Mouse (Mus musculus): ENCODE measurements around the gene Zfp738.
"Not testable (repeated sequence)": the region's sequence is repeated elsewhere in the genome, so short reads cannot be mapped to it uniquely, and the experiment has no call there.

Gene Zfp738

DNA sequence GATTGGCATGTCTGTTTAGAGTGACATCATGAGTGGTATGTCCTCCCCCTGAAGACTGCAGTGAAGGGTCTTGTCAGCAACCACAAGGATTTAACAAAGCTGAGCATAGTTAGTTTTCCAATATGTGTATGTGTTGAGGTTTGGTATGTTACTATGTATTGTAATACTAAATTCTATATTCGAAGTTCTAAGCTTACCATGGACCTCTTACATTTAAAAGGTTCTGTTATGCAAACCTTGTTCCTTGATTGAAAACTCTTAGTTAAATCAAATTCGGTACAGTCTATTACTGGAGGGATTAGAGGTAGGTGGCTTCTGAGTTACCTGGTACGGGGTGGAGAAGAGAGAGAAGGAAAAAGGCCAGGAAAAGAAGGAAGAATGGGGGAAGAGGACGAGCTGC lies at the start of gene Zfp738:
Gene Zfp738 (minus strand): TSS at position 101 of the 400 bp plus-strand sequence.
- DNase-seq (ENCODE audit: low spot score), result no peak

DNA sequence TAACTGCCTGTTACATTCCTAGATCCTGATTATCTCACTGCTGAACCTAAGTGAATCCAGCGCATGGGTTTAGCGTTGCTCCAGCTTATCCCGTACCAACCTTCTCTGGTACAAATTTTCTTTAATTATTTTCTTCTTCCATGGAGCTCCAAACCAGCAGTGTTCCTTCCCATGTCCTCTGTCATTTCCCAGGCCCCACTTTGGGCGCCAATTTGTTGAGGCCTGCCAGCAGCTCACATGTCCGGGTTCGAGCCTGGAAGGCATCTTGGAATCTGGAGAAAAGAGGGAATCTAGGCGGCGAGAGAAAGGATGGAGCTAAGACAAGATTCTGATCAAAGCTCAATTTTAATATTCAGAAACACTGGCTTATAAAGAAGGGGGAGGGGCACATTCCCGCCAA lies 47.5 kb upstream of the Zfp738 start:
- not testable (repeated sequence) for DNase-seq (ENCODE audit: low spot score)

DNA sequence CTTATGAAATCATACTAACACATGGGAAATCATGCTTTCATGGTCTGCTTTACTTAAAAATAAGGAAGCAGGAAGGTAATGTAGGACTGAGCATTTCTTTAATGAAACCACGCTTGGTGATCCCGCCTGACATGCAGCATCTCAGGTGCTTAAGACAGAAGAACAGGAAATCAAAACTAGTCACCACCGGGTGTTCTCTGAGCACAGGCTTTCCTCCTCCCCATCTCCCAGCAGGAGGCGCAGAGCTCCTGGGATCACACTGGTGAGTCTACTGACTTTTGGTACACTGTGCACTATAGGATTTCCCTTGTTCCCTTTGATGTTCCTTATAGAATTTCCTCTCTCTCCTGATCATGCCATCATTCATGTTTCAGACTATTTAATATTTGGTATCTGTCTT lies 42.6 kb upstream of the Zfp738 start:
- DNase-seq (ENCODE audit: low spot score), result peak; percentile 34

DNA sequence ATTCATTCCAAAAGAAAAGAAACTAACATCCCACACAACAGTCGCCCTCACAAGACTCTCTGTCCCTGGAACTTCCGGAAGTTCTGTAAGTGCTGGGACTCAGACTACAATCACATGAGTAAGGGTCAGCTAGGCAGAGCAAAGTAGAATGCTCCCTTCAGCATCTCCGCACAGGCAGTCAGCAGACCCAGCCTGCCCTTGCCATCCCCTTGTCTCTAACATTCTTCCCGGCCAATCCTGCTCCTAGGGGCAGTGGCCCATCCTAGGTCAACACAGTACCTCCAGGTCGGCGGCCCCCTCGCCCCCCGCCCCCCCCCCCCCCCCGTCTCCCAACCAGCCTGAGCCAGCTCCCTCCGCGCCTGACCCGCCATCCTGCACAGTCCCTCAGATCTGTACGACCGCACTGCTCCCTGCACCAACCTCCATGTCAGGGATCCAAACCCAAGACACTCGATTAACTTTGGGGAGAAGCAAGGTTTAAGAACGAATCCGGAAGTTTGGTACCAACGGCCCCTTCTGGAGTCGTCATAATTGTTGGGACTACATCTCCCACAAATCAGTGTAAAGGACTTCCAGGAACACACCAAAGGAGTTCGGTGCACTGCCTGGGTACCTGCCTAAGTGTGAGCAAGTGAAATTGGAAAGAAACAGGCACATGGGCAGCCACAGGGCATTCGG lies 41.9 kb upstream of the Zfp738 start, which contains the start of gene Zfp65:
Gene Zfp65 (minus strand): TSS at position 533 of the 678 bp plus-strand sequence.
- peak; percentile 72 for DNase-seq (ENCODE audit: low spot score)

DNA sequence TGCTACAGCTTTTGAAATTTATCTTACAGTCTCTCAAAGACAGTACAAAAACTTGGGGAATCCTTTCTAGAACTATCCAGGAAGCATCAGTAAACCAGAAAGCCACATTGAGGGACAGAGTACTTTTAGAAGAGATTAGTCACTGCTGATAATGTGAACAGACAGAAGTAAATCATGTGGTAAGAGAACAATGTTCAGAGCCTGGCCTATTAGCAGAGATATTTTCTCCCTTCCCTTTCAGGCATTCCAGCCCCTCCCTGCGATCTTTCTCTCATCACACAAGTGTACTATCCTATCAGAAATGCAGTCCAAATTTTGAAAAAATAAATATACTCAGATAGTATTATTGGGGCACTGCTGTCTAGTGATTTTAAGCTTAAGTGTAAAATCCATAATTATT lies 41.2 kb upstream of the Zfp738 start:
- no peak for DNase-seq (ENCODE audit: low spot score)

DNA sequence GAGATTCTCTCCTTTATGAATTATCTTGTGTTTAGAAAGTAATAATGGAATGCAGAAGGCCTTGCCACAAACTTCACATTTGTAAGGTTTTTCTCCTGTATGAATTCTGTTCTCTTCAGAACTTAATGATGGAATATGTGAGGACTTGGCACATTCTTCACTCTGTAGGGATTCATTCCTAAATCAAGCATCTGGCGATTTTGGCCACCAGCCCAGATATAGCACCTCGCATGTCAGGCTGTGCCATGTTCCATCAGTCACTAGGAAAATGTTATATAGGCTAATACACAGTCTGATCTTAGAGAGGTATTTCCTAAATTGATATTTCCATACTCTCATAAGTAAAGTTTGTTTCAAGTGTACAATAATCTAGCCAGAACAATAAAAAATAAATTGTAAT lies 38.5 kb upstream of the Zfp738 start:
- not testable (repeated sequence) for DNase-seq (ENCODE audit: low spot score)

DNA sequence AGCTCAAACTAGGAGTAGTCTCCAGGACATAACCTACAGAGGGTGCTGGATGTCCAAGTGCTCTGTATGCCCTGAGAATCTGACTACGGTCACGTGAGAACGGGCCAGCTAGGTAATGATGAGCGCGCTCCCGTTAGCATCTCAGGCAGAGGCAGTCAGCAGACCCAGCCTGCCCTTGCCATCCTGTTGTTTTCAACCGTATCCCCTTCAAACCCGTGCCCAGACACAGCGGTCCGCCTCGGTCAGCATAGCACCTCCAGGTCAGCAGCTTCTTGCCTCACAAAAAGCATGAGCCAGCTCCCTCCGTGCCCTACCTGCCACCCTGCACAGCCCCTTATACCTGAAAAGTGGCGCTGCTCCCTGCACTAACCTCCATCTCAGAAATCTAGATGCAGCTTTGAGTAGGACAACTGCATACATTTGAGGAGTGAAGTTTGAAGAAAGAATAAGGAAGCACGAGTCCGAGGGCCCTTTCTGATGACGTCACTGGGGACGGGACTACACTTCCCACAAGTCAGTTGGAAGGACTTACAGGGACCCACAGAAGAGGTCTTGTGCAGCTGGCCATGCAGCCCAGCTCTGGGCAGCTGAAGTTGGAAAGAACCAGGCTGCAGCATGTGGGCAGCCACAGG lies 37.1 kb upstream of the Zfp738 start:
- peak; percentile 94 for DNase-seq (ENCODE audit: low spot score)

DNA sequence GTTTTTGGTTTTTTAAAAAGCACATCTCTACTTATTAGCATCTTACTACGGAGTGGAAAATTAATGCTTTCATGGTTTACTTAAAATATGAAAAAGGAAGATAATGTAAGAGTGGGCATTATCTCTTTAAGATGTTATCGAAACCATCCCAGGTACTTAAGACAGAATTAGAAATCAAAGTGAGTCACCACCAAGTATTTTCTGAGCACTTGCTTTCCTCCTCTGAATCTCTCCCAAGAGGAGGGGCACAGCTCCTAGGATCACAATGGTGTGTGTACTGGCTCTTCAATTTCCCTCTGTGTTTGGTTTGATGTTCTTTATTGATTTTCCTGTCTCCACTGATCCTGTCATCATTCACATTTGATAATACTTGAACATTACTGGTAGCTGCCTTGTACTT lies 3.0 kb downstream of the Zfp738 start:
- DNase-seq (ENCODE audit: low spot score), result not testable (repeated sequence)

DNA sequence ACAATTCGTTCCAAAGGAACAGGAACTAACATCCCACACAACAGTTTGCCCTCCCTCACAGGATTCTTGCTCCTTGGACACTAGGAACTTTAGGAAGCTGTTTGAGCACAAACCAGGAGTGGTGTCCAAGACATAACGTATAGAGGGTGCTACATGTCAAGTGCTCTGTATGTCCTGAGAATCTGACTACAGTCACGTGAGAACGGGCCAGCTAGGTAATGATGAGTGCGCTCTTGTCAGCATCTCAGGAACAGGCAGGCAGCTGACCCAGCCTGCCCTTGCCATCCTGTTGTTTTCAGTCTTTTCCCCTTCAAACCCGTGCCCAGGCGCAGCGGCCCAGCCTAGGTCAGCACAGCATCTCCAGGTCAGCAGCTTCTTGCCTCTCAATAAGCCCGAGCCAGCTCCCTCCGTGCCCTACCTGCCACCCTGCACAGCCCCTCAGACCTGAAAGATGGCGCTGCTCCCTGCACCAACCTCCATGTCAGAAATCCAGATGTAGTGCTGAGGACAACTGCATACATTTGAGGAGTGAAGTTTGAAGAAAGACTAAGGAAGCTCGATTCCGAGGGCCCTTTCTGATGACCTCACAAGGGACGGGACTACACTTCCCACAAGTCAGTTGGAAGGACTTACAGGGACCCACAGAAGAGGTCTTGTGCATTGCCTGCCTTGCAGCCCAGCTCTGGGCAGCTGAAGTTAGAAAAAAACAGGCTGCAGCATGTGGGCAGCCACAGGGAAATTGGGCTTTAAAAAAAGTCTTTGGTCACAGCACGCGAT lies 3.7 kb downstream of the Zfp738 start:
- peak; percentile 93 for DNase-seq (ENCODE audit: low spot score)

DNA sequence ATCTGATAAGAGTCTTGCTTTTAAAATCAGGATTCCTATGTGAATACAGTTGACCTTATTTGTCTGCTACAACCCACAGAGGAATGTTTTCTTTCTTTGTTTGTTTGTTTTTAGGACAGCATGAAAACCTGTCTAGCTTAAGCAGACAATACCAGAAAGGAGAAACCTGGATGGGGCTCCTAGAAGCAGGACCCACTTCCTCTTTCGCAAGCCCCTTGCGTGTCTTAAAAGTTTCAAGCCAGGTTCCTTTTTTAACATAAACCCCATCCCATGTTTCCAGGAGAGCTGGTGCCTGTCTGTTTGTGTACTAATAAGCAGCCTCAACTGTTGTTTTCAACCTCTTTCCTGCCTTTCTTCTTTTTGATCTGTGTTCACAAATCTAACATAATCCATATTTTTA lies 12.0 kb downstream of the Zfp738 start:
- DNase-seq (ENCODE audit: low spot score), result no peak

DNA sequence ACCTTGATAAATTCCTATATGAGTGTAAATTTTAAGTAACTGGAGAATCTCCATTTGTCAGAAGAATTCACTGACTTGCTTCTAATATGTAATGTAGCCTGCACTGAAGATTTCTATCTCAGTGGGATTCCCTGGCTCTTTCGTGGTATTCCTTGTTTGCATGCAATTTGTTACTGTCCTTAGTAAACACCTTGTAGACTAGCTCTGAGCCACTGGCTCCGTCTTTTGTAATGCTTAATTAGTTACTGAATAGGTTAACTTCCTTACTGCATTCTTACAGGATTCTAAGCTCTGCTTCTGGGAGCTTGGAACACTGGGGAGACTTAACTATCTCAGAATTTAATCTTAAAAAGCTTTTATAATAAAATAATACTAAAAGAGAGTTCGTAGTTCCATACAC lies 34.4 kb downstream of the Zfp738 start:
- no peak for DNase-seq (ENCODE audit: low spot score)

DNA sequence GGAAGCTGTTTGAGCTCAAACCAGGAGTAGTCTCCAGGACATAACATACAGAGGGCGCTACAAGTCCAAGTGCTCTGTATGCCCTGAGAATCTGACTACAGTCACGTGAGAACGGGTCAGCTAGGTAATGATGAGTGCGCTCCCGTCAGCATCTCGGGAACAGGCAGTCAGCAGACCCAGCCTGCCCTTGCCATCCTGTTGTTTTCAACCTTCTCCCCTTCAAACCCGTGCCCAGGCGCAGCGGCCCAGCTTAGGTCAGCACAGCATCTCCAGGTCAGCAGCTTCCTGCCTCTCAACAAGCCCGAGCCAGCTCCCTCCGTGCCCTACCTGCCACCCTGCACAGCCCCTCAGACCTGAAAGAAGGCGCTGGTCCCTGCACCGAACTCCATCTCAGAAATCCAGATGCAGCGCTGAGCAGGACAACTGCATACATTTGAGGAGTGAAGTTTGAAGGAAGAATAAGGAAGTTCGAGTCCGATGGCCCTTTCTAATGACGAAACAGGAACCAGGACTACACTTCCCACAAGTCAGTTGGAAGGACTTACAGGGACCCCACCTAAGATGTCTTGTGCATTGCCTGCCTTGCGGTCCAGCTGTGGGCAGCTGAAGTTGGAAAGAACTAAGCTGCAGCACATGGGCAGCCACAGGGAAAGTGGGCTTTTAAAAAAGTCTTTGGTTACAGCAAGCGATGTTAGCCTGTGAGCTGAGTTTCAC lies 49.4 kb downstream of the Zfp738 start, which contains the start of the genes Gm49345 and Zfp729a:
Gene Gm49345 (minus strand): TSS at position 476 of the 714 bp plus-strand sequence.
Gene Zfp729a (minus strand): TSS at position 498 of the 714 bp plus-strand sequence.
- DNase-seq (ENCODE audit: low spot score), result peak; percentile 94

DNA sequence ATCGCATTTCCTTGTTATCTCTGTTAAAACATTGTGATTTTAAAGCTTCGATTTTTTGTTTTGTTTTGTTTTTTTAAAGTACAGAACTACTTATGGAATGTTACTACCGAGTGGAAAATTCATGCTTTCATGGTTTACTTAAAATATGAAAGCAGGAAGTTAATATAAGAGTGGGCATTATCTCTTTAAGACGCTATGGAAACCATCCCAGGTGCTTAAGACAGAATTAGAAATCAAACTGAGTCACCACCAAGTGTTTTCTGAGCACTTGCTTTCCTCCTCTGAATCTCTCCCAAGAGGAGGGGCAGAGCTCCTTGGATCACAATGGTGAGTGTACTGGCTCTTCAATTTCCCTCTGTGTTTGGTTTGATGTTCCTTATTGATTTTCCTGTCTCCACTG lies 76.8 kb downstream of the Zfp738 start:
- no peak for DNase-seq (ENCODE audit: low spot score)

DNA sequence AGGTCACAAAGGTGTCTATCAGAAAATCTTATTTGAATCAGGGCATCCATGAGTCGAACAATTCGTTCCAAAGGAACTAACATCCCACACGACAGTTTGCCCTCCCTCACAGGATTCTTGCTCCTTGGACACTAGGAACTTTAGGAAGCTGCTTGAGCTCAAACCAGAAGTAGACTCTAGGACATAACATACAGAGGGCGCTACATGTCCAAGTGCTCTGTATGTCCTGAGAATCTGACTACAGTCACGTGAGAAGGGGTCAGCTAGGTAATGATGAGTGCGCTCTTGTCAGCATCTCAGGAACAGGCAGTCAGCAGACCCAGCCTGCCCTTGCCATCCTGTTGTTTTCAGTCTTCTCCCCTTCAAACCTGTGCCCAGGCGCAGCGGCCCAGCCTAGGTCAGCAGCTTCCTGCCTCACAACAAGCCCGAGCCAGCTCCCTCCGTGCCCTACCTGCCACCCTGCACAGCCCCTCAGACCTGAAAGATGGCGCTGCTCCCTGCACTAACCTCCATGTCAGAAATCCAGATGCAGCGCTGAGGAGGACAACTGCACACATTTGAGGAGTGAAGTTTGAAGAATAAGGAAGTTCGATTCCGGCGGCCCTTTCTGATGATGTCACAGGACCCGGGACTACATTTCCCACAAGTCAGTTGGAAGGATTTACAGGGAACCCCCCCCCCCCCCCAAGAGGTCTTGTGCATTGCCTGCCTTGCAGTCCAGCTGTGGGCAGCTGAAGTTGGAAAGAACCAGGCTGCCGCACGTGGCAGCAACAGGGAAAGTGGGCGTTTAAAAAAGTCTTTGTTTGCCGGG lies 77.6 kb downstream of the Zfp738 start, which contains the start of gene Zfp729b:
Gene Zfp729b (minus strand): TSS at position 642 of the 811 bp plus-strand sequence.
- peak; percentile 93 for DNase-seq (ENCODE audit: low spot score)

All from lung, postnatal 25 days (tissue).